Mouse (Mus musculus) testis, adult 2 months (tissue): Measurements from ENCODE around the gene Suclg2.

ENCODE experiments used
- CTCF ChIP-seq: fragments of 200-500 bp; IDR thresholded peaks from 2 replicates; pipeline ENCODE4 v1.5.1; 2012; ENCODE audit warnings: low read depth, mild to moderate bottlenecking, inconsistent platforms, low read length, moderate library complexity; ENCODE audit not compliant: control insufficient read depth, insufficient read depth, insufficient replicate concordance
- POLR2A ChIP-seq: fragments of 200-500 bp; IDR thresholded peaks from 2 replicates; pipeline ENCODE4 v1.6.1; 2012; ENCODE audit warnings: low read depth, mild to moderate bottlenecking, inconsistent platforms, low read length, moderate library complexity; ENCODE audit not compliant: control insufficient read depth

DNA sequence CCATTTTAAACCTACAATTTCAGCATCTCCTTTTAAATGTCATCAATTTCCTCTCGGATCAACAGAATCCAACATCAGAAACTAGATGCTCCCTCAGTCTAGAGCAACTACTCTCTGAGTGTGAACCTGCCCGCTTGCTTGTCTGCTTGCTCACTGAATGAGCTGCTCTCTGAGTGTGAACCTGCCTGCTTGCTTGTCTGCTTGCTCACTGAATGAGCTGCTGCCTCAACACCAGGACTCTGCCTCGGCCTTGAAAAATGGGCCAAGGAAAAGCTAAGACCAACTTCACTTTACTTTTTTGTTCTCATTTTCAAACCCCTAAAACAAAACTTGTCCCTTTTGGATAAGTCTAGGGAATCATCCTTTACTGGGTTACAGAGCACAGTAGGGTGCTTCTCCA lies 64.9 kb downstream of the Suclg2 start:
- TF ChIP-seq POLR2A (no peak), CTCF (no peak)
